Mouse (Mus musculus) bone marrow macrophage, adult 2 months (primary cell): ENCODE measurements around the gene Pex11b.

Experiments
- CTCF ChIP-seq: IDR thresholded peaks from 2 replicates; pipeline ENCODE4 v1.5.1; 2012; ENCODE audit warnings: low read depth, mild to moderate bottlenecking, low read length, moderate library complexity
- POLR2A ChIP-seq: IDR thresholded peaks from 2 replicates; pipeline ENCODE4 v1.6.1; 2012; ENCODE audit warnings: mild to moderate bottlenecking, low read depth, low read length, borderline replicate concordance

DNA sequence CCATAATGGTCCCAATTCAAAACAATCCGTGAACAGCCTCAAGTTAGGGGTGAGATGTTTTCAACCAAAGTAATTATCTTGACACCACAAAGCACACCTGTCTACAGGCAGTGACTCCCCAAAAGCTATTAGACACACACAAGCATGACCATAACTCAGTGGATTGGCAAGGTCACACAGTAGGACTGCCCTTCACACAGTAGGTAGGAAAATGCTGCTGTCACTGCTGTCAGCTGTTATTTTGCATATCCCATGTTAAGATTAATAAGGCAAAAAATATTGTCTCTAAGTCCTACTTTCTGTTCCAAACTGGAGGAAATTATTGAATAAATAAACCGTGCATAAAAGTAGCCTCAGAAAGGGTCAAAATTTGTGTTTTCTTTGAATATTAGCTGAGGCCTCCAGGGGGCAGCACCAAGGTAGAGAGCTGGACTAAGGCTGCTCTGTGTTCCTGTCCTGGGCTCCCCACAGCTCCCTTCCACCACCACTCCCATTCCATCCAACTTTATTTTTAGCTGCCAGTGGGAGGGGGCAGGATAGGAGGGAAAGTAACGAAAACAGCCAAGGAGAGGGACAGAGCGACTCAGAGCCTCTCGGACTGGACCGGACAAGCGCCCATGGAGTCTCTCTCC is 10.0 kb downstream of the Pex11b start, which contains the start of gene Itga10:
- TF ChIP-seq POLR2A (no peak), CTCF (peak; percentile 69)
